Mouse (Mus musculus) adrenal gland, postnatal 25 days (tissue): ENCODE data around the gene Prkag2. TPM values are rescaled to one million over a fixed set of nuclear protein-coding genes. Genes with fewer than 3 reads are reported as not detected.
A peak's percentile ranks its signal among the peaks of the same experiment; 100 is the strongest.
"Not testable (repeated sequence)": the region's sequence is repeated elsewhere in the genome, so short reads cannot be mapped to it uniquely, and the experiment has no call there.

Source experiments
- DNase-seq: peaks from one replicate; pipeline ENCODE4 v3.0.0; 2021; ENCODE audit warnings: mixed read lengths
- total RNA-seq: library from RNA; stranded (reverse); gene quantifications from 2 replicates; pipeline ENCODE4 v1.2.3, GENCODE M21; 2021

Prkag2 gene
- total RNA-seq, 1 experiment from 2014 or later, result 34.8 TPM

GRCm38 (mm10) chr5:24863804-24864203 lies 236.6 kb downstream of the Prkag2 start:
- no peak for DNase-seq

- DNase-seq, result no peak
Measured at GRCm38 (mm10) chr5:24861449-24861930, 239.0 kb downstream of the Prkag2 start.

GRCm38 (mm10) chr5:24860635-24861448 lies 239.6 kb downstream of the Prkag2 start:
- DNase-seq, result peak; percentile 66

- no peak for DNase-seq
Measured at GRCm38 (mm10) chr5:24859771-24860540, 240.5 kb downstream of the Prkag2 start.

- no peak for DNase-seq
Measured at GRCm38 (mm10) chr5:24854827-24855600, 245.4 kb downstream of the Prkag2 start.

- peak; percentile 53 for DNase-seq
Measured at GRCm38 (mm10) chr5:24854256-24854655, 246.2 kb downstream of the Prkag2 start.

GRCm38 (mm10) chr5:24848261-24848660 lies 252.2 kb downstream of the Prkag2 start:
- not testable (repeated sequence) for DNase-seq

GRCm38 (mm10) chr5:24843841-24844240 lies 256.6 kb downstream of the Prkag2 start:
- DNase-seq, result no peak

- no peak for DNase-seq
Measured at GRCm38 (mm10) chr5:24843103-24843475, 257.4 kb downstream of the Prkag2 start.

GRCm38 (mm10) chr5:24842274-24843102 lies 258.0 kb downstream of the Prkag2 start, which contains the start of gene Rheb:
TSS of gene Rheb (minus strand) at chr5:24842624.
- peak; percentile 98 for DNase-seq

- DNase-seq, result peak; percentile 39
Measured at GRCm38 (mm10) chr5:24841662-24842273, 258.7 kb downstream of the Prkag2 start.

GRCm38 (mm10) chr5:24840975-24841431 lies 259.4 kb downstream of the Prkag2 start:
- no peak for DNase-seq

- DNase-seq, result no peak
Measured at GRCm38 (mm10) chr5:24834491-24834890, 266.0 kb downstream of the Prkag2 start.

GRCm38 (mm10) chr5:24831912-24832311 lies 268.5 kb downstream of the Prkag2 start:
- DNase-seq, result no peak

- DNase-seq, result no peak
Measured at GRCm38 (mm10) chr5:24828446-24828845, 272.0 kb downstream of the Prkag2 start.

GRCm38 (mm10) chr5:24827173-24827572 lies 273.3 kb downstream of the Prkag2 start:
- no peak for DNase-seq

GRCm38 (mm10) chr5:24826056-24826770 lies 274.2 kb downstream of the Prkag2 start:
- DNase-seq, result no peak

- DNase-seq, result no peak
Measured at GRCm38 (mm10) chr5:24825365-24826055, 274.9 kb downstream of the Prkag2 start.

GRCm38 (mm10) chr5:24823864-24824405 lies 276.5 kb downstream of the Prkag2 start:
- no peak for DNase-seq
